Mouse (Mus musculus): ENCODE results near the gene Pkp4.

- no peak for TF ChIP-seq POLR2A (IDR thresholded peaks at IDR 0.05; ENCODE audit: low read depth, low read length)
- no peak for TF ChIP-seq CTCF (IDR thresholded peaks at IDR 0.05; ENCODE audit: extremely low read depth, insufficient read depth, insufficient read length, insufficient replicate concordance)
Observed at GRCm38 (mm10) chr2:59318631-59319030, 158.0 kb downstream of the Pkp4 start.

Data from spleen, adult 2 months (tissue).